ENCODE assay signal across 25 mouse cellular contexts in genomic region chr5:76065789-76066188, GRCm38 (mm10).
"Had no signal": no experiment of that assay in that cellular context is flagged by ENCODE, and none has a peak within 500 bp of the region (broad histone marks: within the 10 kb centered on the region; RNA-seq: fewer than 3 reads in every experiment).

No protein-coding gene starts in this region.

- H3K4me2 ChIP-seq: heart, embryonic 11.5 days; hindbrain, embryonic 12.5 days; hindbrain, embryonic 14.5 days; intestine, embryonic 15.5 days; limb, embryonic 12.5 days; liver, embryonic 11.5 days; liver, embryonic 13.5 days; liver, embryonic 15.5 days had no signal

- ATAC-seq: hindbrain, embryonic 16.5 days; inflammation-experienced regulatory T-cells, adult 6 months; intestine, embryonic 15.5 days; intestine, postnatal 0 days had no signal

- H3K9me3 ChIP-seq: hindbrain, embryonic 10.5 days; hindbrain, embryonic 12.5 days; intestine, embryonic 15.5 days; limb, embryonic 10.5 days; limb, embryonic 12.5 days; liver, embryonic 13.5 days; liver, embryonic 15.5 days had no signal

- H3K4me3 ChIP-seq: gastrocnemius, adult 2 months; hindbrain, embryonic 10.5 days; hindbrain, embryonic 12.5 days; intestine, embryonic 15.5 days; layer of hippocampus, adult 2 months; left cerebral cortex, adult 2 months; limb, embryonic 10.5 days; limb, embryonic 12.5 days; liver, embryonic 13.5 days; liver, embryonic 15.5 days had no signal

- H3K36me3 ChIP-seq: hindbrain, embryonic 10.5 days; hindbrain, embryonic 12.5 days; intestine, embryonic 15.5 days; limb, embryonic 10.5 days; limb, embryonic 12.5 days; liver, embryonic 13.5 days; liver, embryonic 15.5 days had no signal

- H3K4me1 ChIP-seq: hindbrain, embryonic 12.5 days had no signal

- DNase-seq: gastrocnemius, adult 2 months; gastrocnemius, postnatal 10 days; gastrocnemius, postnatal 25 days; heart, postnatal 4 days; kidney, adult 18-20 months; kidney, adult 8-10 months; kidney, postnatal 10 days; kidney, postnatal 25 days; kidney, postnatal 4 days; liver; liver, embryonic 13.5 days had no signal

- H3K9ac ChIP-seq: hindbrain, embryonic 12.5 days; hindbrain, embryonic 14.5 days; intestine, embryonic 15.5 days; limb, embryonic 12.5 days; liver, embryonic 13.5 days; liver, embryonic 15.5 days had no signal

- H3K27me3 ChIP-seq: hindbrain, embryonic 12.5 days; intestine, embryonic 15.5 days had no signal

- H3K27ac ChIP-seq: hindbrain, embryonic 10.5 days; hindbrain, embryonic 12.5 days; hindbrain, embryonic 14.5 days; intestine, embryonic 15.5 days; layer of hippocampus, adult 2 months; left cerebral cortex, adult 2 months; limb, embryonic 10.5 days; limb, embryonic 12.5 days; liver, embryonic 13.5 days; liver, embryonic 15.5 days had no signal
